Mouse (Mus musculus) cortical plate, adult 2 months (tissue): ENCODE data around the gene Acvr1.

Experiments used
- CTCF ChIP-seq: fragments of 200-500 bp; IDR thresholded peaks from 2 replicates; pipeline ENCODE4 v1.5.1; 2011; ENCODE audit warnings: mild to moderate bottlenecking, control low read depth, low read length; ENCODE audit not compliant: insufficient read depth; ENCODE audit errors: extremely low read depth
- POLR2A ChIP-seq: fragments of 200-500 bp; IDR thresholded peaks from 2 replicates; pipeline ENCODE4 v1.6.1; 2011; ENCODE audit warnings: mild to moderate bottlenecking, low read length, control low read depth; ENCODE audit not compliant: insufficient read depth; ENCODE audit errors: extremely low read depth

- TF ChIP-seq CTCF (no peak), POLR2A (no peak)
These were observed 123.8 kb downstream of the Acvr1 start for GRCm38 (mm10) chr2:58443163-58443562.
